8 mouse cellular contexts compared by ENCODE assay signal in the genomic region with DNA sequence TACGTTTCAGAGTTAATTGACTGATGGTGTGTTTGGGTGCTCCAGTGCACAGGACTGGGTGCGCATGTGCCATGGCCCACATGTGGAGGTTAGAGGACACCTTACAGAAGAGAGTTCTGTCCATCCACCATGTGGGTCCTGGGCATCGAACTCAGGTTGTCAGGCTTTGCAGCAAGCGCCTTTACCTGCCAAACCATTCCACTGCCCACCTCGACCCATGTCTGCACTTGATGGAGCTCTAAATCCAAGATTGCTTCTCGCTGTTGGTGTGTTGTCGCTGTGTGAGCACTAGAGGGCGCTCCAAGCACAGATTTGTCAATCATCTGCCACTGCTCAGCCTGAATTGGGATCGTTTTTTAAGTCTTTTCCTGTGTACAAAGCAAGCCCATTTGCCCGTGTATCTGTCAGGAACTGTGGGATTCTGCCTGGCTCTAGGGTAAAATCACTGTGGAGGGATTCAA. TPM values are rescaled to one million over a fixed set of nuclear protein-coding genes. Genes with fewer than 3 reads are reported as not detected.
DNase-seq lines count a peak whose midpoint lies in the region; ATAC-seq lines count a peak whose summit lies in the region.

No protein-coding gene starts in this region.

- peak; percentile 85 for ATAC-seq in frontal cortex, adult (ENCODE audit: low TSS enrichment)
- ATAC-seq in hindbrain, embryonic 15.5 days (ENCODE audit: low FRiP score, low read depth): peak; percentile 65
- peak; percentile 85 for ATAC-seq in megakaryocyte, adult 5-6 weeks (ENCODE audit: poor library complexity, severe bottlenecking)

- H3K4me1 ChIP-seq in hindbrain, embryonic 15.5 days (replicated peaks): peaks cover 4% of the 10 kb centered on the region

- WGBS in hindbrain, embryonic 15.5 days: 24% methylated on average over 10 of the region's 10 CpGs

- H3K36me3 ChIP-seq in hindbrain, embryonic 15.5 days: no peaks in the 10 kb centered on the region

- peak; percentile 58 for DNase-seq in Muller cell, postnatal 12 days (ENCODE audit: inconsistent ontology term)
- peak; percentile 61 for DNase-seq in cerebellum, adult 11-12 months
- peak; percentile 63 to 85 for DNase-seq in layer of hippocampus, postnatal 25 days (ENCODE audit: extremely low spot score in 1 of 2, low spot score in 1 of 2)
- DNase-seq in right cerebral cortex, adult 2 months (ENCODE audit: low spot score in 2 of 2): peak; percentile 77 to 85
- peak; percentile 41 for DNase-seq in urinary bladder, postnatal 10 days (ENCODE audit: low spot score)

- peaks cover 3% of the 10 kb centered on the region; the same call in 1 of the 2 replicates for H3K27me3 ChIP-seq in hindbrain, embryonic 15.5 days

- no peak overlapping the region for H3K4me2 ChIP-seq in hindbrain, embryonic 15.5 days

- no peaks in the 10 kb centered on the region for H3K9me3 ChIP-seq in hindbrain, embryonic 15.5 days

- H3K9ac ChIP-seq in hindbrain, embryonic 15.5 days: no peak overlapping the region

- H3K27ac ChIP-seq in hindbrain, embryonic 15.5 days (replicated peaks): no peak overlapping the region

- no peak overlapping the region for H3K4me3 ChIP-seq in hindbrain, embryonic 15.5 days

RNA-seq across cellular contexts. Expression of gene Gm11077, which starts 14.1 kb away (rescaled TPM):
- not detected in 2 replicates for polyA plus RNA-seq in hindbrain, embryonic 15.5 days (2015; fragmentation: Nextera tagmentation; extraction: Ambion mirVana)
- not detected for total RNA-seq in layer of hippocampus, postnatal 25 days (2021)
- not detected in 2 replicates for total RNA-seq in megakaryocyte, adult 5-6 weeks (2015)
- not detected in 2 replicates for total RNA-seq in megakaryocyte, adult 5-6 weeks (2017)
